Mouse (Mus musculus): ENCODE measurements at regions not wholly inside any gene's neighbourhood (a gene's known extent, or its start where the extent isn't known, plus 50 kb on each side); places are given as distances from the start of the nearest gene placed in this dataset.

GRCm38 (mm10) chr11:31542635-31543219 lies 129.0 kb downstream of the Bod1 start:
- TF ChIP-seq CTCF (IDR thresholded peaks at IDR 0.05) (no peak), EP300 (IDR thresholded peaks at IDR 0.05) (no peak)
